Mouse (Mus musculus) mature B cell (primary cell): ENCODE results near the gene Kiss1r.

Experiments used
- in situ Hi-C: fragments of 300-500 bp; cut with MboI; formaldehyde crosslinking; loops from 2 replicates; pipeline ENCODE4 v1.14.3; 2019

Gene Kiss1r

DNA sequence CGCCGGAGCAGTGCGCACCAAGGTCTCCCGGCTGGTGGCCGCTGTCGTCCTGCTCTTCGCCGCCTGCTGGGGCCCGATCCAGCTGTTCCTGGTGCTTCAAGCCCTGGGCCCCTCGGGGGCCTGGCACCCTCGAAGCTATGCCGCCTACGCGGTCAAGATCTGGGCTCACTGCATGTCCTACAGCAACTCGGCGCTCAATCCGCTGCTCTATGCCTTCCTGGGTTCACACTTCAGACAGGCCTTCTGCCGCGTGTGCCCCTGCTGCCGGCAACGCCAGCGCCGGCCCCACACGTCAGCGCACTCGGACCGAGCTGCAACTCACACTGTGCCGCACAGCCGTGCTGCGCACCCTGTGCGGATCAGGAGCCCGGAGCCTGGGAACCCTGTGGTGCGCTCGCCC lies 4.8 kb downstream of the Kiss1r start:
- in situ Hi-C loops: loop anchor here (5.0 to 10.0 kb wide), 2 partner anchors 36 to 87 kb away; no protein-coding TSS in a partner anchor

DNA sequence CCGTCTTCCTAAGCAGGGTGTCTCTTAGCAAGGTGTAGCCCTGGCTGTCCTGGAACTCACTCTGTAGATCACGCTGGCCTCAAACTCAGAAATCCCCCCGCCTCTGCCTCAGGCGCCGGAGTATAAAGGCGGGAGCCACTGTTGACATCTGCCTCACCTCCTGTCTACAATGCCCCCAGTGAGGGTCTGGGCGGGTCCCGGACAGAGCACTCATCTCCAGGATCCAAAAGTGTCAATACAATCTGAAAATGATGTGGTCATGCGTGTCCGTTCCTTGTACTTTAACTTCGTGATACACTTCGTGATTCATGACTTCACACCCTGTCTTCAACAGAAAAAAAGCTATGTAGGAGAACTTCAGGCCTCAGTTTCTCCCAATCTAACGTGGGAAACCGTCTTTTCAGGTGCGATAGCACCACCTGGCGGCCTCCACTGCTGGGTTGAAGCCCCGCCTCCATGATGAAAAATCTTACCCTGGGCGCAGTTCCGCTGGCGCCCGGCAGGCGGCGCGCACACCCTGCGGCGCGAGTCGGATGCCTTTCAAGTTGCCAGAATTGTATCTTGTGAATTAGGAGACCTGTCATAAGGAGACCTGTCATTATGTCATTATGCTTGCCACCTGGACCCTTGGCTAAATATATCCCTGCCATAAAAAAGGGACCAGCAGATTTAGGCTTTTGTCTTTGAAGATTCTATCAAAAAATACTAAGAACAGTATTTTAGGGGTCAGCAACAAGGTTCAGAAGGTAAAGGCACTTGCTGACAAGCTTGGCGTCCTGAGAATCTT lies 8.4 kb downstream of the Kiss1r start:
- in situ Hi-C loops: loop anchor here (5.0 to 10.0 kb wide), 2 partner anchors 32 to 90 kb away; no protein-coding TSS in a partner anchor

DNA sequence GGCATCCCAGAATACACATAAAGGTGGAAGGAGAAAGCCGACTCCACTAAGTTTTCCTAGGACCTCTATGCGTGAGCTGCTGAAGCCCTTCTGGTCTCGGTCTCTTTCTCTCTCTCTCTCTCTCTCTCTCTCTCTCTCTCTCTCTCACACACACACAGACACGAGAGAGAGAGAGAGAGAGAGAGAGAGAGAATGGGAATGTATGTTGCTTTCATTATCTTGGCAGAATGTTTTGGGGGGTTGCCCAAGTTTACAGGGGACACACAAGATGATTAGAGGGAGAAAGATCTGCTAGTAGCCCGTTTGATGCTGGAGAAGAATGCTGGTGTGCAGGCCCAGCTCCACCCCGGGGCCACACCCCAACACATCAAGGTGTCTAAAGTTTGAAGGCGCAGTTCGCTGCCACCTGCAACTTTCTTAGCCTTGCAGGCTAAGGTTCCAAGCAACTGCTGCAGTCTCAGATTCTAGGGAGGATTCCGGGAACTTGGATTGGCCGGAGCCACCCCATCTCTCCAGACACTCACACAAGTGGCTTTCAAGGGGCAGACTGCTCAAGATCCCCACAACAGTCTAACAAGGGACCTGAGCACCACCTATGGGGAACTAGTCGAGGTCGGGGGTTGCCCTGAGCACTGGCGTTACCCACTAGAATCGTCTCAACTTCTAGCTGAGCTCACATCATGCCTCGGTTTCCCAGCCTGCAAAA lies 9.2 kb downstream of the Kiss1r start:
- in situ Hi-C loops: loop anchor here (10.0 kb wide), 1 partner anchor 91 kb away; no protein-coding TSS in a partner anchor

DNA sequence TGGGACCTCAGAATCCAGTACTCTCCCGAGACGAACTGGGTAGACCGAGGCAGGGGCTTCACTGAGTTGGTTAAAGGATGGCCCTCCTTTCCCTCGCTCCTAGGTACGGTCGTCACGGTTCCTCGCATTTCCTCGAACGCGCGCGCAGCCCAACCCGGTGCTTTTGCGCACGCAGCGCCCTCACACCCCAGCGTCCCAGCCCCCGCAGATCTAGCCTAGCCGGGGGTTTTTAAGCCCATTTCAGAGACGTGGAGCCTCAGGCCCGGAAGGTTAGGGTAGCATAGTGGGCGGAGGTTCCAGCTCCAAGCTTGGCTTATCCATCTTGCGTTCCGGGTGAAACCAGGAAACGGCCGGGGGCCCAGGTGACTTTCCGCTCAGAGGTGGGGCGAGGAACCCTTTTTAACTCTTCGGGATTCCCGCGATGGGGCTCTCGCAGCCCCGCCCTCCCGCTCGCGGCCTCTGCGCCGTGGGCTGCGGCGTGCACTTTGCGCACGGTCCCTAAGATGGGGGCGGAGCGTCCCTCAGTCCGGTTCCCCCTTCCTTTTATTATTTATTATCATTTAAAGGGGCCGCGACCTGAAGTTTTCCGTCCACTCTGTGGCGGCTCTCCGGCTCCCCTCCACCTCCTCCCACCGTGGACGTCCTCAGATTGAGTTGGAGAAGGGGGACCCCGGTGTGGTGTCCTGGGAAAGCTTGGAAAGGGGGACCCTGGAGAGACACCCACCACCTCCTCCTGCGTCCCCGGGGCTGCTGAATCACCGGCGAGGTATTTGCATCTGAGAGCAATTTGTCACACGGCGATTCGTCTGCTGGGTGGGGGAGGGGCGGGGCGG lies 9.9 kb downstream of the Kiss1r start, which contains the start of gene Arid3a:
Gene Arid3a (plus strand): TSS at position 553 of the 833 bp plus-strand sequence.
- in situ Hi-C loops: loop anchor here (10.0 kb wide), 1 partner anchor 92 kb away; no protein-coding TSS in a partner anchor

DNA sequence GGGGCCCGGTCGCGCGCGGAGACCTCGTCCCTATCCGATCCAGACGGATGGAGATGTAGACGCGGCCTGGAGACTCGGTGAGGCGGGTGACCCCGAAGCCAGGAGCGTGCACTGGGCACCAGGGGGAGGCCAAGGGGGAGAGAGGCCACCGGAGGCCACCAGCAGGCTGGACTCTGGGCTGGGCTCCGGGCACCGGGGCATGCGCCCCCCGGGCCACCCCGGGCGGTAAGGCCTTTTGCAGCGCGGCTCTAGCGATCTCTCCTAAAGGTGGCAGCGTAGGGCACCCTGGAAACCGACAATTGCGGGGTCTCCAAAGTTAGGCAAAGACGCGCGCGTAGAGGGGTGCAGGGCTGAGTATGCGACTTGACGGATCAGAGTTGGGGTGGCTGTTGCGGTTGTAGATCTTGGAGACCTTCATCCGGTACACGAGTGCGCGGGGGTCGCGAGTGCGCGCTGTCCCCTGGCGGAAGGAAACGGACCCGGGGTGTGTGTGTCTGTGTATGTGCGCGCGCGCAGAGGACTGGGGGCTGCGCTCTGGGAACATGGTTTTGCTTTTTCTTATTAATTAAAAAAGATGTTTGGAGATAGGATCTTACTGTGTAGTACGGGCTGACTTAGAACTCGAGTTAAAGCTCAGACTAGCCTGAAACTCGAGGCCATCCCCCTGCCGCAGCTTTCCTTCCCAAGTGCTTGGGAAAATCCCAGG lies 10.7 kb downstream of the Kiss1r start:
- in situ Hi-C loops: loop anchor here (10.0 kb wide), 1 partner anchor 93 kb away; no protein-coding TSS in a partner anchor

DNA sequence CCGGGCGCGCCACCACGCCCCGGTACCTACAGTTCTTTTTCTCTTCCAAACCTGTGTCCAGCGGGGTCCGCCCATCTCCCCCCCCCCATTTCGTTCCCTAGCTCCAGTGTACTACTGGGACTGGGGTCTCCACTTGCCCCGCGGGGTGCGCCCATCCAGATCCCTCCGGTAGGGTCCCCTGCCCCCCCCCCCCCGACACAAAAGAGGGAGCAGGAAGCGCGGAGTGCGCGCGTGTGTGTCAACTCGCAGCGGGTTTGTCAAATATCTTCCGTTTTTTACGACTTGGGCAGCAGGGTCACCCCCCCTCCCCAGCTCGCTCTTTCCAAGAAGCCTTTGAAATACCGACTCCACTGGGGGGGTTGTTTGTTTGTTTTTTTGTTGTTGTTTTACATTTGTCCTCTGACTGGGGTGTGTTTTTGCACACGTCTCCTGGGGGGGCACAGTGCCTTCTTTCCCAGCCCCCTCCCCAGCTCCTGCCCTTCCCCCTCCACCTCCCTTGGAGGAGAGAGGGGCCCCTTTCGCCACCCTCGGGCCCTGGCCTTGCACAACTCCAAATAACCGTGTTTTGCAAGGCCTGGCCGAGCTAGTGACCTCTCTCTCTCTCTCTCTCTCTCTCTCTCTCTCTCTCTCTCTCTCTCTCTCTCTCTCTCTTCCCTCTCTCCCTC lies 11.4 kb downstream of the Kiss1r start:
- in situ Hi-C loops: loop anchor here (10.0 kb wide), 1 partner anchor 93 kb away; no protein-coding TSS in a partner anchor

DNA sequence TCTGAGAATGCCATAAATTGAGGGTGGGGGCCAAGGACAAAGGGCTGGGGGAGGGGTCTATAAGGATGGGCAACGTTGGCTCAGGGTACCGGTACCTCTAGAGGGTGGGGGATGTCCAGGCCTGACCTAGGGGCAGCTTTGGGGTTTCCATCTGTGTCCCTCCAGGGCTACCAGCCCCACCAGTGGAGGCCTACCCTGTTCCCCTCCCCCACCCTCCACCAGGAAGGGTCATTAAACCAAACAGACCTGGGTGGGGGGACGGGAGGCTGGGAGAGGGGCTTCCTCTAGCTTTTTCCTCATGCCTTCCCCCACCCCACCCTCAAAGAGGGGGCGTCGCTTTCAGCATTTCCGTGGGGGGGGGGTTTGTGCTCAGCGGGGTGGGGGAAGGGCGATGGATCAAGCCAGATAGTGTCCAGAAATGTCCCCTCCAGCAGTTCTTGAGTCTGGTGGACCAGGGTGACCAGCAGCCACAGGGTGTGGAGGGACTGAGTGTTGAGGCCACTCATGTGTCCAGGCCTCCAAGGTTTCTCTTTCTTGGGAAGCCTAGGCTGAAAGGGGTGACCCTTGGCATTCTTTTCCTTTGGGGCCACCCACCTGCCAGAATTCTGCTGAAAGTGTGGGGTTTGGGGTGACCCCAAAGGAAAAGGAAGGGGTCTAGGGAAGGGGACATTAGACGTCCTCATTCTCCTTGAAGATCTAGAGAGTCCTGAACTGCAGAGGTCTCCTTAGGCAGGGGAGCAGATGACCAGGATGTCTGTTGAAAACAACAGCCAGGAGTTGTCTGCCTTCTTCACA lies 12.3 kb downstream of the Kiss1r start:
- in situ Hi-C loops: loop anchor here (10.0 kb wide), 1 partner anchor 94 kb away; no protein-coding TSS in a partner anchor

DNA sequence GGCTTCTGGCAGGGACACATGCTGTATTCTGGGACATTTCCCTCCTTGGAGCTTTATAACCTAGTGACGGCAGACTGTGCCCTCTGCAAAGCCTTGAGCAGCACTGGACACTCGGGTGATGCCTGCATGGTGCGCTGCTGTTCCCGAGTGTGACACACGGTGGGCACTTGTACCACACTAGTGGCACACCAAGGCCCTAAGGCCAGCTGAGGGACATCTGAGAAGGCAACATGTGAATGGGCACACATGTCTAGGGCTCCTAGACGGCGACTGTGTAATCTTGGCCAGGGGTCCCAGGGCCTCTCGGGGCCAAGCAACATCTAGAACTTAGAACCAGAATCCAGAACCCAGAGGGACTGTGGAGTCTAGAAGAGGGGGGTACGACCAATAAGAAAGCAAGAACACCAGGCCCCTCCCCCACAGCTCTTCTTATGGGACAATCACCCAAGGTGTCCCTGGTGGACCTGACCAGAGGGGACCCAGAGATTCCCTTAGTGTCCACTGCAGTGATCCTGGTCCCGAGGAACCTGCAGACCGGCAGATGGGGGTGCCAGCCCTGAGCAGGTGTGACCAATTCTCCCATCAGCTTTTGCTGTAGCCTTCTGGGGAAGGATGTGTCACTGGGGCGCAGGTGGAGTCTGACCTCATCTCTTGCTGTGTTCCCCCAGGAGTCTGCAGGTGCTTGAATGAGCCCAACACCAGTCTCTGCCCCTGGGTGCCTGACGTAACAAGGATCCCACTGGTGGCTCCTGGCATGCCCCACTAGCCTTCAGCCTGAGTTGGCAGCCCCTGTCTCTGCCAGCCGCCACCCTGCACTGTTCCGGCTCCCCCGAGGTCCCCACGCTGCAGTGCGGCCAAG lies 13.4 kb downstream of the Kiss1r start:
- in situ Hi-C loops: loop anchor here (10.0 kb wide), 1 partner anchor 95 kb away; no protein-coding TSS in a partner anchor

DNA sequence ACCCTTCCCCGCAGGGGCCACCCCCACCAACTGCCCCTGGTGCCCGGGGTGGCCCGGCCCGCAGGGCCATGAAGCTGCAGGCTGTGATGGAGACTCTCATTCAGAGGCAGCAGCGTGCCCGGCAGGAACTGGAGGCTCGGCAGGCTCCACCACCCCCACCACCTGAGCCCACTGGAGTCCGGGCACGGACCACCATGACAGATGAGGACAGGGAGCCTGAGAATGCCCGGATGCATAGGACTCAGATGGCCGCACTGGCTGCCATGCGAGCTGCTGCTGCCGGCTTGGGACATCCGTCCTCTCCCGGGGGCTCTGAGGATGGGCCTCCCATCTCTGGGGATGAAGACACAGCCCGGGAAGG lies 14.0 kb downstream of the Kiss1r start:
- in situ Hi-C loops: no loop called here

DNA sequence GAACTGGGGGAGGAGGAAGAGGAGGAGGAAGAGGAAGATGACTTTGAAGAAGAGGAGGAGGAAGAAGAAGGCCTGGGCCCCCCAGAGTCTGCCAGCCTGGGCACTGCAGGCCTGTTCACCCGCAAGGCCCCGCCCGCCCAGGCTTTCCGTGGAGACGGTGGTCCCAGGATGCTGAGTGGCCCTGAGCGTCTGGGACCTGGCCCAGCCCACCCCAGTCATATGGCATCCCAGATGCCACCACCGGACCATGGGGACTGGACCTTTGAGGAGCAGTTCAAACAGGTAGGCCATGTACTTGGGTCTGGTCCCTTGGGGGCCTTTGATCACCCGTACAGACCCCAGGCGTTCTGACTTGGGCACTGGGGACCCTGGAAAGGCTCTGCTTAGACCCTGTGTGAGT lies 15.0 kb downstream of the Kiss1r start:
- in situ Hi-C loops: no loop called here

DNA sequence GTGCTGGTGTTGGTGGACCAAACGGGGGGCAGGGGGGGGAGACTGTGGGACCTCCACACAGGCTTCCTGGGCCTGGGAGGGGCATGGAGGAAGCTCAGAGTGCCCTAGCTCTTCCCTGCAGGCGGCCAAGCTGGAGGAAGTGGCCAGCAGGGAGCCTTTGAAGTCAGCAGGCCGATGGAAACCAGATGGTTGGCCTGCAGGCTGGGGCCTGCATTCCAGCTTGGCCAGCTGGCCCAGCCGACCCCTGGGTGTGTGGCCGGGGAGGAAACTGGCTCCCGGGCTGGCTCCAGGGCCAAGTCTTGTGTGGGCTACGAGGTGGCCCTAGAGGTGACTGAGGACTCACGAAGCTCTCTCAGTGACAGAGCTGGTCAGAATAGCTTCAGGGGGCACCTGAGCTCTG lies 16.0 kb downstream of the Kiss1r start:
- in situ Hi-C loops: no loop called here

DNA sequence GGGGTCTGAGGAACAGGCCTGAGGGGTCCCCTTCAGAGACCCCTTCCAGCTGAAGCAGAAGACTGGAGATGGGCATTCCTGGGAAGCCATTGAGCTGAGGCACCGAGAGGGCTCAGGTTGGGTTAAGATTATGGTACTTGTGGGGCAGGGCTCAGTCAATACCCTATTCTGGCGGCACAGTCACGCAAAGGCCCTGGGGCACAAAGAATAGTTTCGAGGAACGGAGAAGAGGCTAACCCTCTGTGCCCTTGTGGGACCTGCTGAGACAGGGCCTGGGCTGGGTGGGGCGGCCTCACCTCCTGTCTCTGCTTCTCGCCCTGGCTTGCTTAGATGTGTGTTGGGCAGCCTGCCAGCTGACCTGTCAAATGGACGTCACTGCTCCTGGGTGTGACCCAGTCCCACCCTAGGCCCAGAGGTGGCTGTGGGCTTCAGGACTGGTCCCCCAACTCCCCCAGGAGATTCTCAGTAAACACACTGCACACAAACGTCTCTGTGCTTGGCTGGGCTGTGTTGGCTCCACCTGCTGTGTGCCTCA lies 16.4 kb downstream of the Kiss1r start:
- in situ Hi-C loops: no loop called here

DNA sequence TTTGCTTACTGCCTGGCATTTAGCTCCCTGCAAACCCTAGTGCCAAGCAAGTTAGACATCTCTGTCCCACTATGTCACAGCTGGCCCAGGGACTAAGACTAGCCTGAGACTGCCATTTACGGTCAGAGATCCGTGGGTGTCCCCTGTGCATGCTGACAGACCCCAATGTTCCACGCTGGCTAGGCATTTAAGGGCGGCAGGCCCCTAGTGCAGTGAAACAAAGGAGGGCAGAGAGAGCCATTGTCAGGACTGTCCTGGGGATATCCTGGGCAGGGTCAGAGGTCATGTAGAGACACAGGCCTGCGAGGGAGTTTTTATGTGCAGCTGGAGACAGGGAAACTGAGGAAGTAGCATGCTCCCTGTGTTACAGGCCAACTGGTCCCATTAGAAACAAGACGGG lies 17.1 kb downstream of the Kiss1r start:
- in situ Hi-C loops: no loop called here

DNA sequence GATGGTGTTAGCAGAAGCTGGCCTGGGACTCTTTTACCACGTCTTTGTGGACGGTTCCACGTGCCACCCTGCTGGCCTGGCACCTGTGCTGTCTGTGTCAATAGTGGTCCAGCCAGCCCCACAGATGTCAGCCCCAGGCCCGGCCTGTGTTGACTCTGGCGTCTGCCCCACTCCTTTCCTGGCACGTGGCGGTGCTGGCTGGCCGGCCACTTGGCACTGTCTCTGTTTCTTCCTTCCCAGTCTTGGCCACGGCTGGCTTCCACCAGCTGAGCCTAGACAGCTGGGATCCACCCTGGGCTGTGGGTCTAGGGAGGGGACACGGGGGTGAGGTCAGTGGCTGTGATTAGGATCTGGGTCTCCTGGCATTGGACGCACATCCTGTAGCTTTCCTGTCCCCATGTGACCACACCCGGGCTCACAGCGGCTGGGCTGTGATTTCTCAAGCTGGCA lies 17.5 kb downstream of the Kiss1r start:
- in situ Hi-C loops: no loop called here

DNA sequence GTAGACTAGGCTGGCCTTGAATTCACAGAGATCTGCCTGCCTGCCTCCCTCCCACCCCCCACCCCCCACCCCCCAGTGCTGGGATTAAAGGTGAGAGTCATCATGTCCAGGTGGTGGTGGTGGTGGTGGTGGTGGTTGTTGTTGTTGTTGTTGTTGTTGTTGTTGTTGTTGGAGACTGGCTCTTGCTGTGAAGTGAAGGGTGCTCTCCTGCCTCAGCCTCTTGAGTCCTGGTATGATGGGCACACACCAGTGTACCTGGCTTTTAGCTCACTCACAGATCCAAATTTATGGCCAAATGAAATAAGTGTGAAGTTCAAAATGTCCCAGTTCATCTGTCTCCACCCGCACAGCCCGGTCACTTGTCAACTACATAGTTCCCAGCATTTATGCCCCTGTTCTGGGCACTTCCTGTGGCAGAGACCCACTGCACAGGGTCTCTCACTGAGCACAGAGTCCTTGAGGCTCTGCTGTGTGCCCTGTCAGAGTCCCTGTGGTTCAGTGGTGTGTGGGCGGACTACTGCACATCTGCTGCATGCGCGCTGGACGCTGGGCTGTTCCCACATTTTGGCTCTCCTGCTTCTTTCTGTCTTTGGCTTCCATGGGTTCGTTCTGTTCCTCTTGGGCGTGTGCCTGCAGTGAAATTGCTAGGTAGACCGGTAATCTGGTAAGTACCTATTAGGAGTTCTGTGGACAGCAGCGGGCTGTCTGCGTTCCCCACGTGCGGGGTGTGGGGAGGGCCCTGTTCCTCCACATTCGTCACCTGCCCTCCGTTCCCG lies 18.2 kb downstream of the Kiss1r start:
- in situ Hi-C loops: no loop called here

DNA sequence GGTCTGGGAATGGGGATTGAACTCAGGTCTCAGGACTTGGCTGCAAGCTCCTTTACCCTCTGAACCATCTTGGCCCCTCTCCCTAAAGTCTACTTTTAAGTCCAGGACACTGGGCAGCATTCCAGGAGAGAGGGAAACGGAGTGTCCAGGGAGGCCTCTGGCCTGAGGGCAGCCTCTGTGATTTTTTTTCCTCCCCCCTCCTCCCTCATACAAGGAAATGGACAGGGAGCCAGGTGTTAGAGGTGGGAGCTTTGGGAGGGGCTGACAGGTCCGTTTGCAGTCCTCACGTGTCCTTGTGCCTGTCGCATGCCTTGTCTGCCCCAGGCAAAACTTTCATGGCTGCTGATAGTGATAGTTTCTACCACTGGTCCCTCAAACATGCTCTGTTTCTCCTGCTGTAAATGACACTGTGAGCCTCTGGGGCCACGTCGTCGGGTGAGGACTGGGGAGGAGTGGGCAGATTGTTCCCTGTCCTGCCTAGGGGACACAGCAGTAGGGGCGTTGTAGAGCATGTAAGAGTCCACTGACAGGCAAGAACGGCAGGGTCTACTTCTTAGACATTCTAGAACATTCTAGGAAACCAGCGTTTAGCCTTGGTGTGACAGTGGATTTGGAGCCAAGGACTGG lies 19.6 kb downstream of the Kiss1r start:
- in situ Hi-C loops: no loop called here

DNA sequence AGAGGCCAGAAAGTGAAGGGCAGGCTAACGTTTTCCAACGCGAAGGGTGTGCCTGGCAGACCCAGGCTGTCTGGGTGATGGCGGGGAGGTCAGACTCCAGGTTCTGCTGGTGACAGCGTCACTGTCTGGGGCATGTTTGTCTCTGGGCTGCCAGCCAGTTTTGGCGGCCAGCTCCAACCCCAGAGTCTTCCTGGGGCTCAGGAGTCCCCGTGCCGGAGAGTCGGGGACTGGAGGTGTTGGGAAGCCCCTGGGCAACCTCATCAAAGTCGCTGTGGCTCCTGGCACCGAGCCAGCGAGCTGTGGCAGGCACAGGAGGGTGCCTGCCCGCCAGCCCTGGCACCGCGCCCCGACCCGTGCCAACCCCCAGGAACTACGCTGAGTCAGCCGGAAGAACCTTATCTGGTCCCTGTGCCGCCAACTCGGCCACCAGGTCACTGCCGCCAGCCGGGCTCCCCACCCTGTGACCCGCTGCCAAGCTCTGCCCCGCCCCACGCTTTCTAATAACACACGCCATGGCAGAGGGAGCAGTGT lies 20.2 kb downstream of the Kiss1r start:
- in situ Hi-C loops: no loop called here
